Mouse (Mus musculus) adrenal gland, postnatal 25 days (tissue): ENCODE measurements around the gene Zmynd10. TPM values are rescaled to one million over a fixed set of nuclear protein-coding genes. Genes with fewer than 3 reads are reported as not detected.

Experiments used
- total RNA-seq: library from RNA; stranded (reverse); gene quantifications from 2 replicates; pipeline ENCODE4 v1.2.3, GENCODE M21; 2021

Gene Zmynd10
- total RNA-seq, 1 experiment from 2014 or later: 0.39 TPM

Other genes with a start within 250 kb of the Zmynd10 start
- 21.9 and 23.0 TPM in 2 replicates for gene Hemk1, start 208.9 kb upstream of the Zmynd10 start, total RNA-seq
- gene 6430571L13Rik, start 206.7 kb upstream of the Zmynd10 start, total RNA-seq: 1.4 and 1.5 TPM in 2 replicates
- 5.6 and 6.9 TPM in 2 replicates for gene Cacna2d2, start 147.7 kb upstream of the Zmynd10 start, total RNA-seq
- gene Tmem115, start 13.4 kb upstream of the Zmynd10 start, total RNA-seq: 44.5 and 47.6 TPM in 2 replicates
- gene Cyb561d2, start 5.1 kb upstream of the Zmynd10 start, total RNA-seq: 20.0 and 27.3 TPM in 2 replicates
- gene Nprl2, start 5.1 kb upstream of the Zmynd10 start, total RNA-seq: 24.9 and 27.3 TPM in 2 replicates
- gene Rassf1, start 4.3 kb downstream of the Zmynd10 start, total RNA-seq: 24.7 and 26.6 TPM in 2 replicates
- gene Tusc2, start 16.0 kb downstream of the Zmynd10 start, total RNA-seq: 48.2 and 48.4 TPM in 2 replicates
- gene Hyal2, start 20.6 kb downstream of the Zmynd10 start, total RNA-seq: 31.1 and 36.1 TPM in 2 replicates
- gene Hyal1, start 29.6 kb downstream of the Zmynd10 start, total RNA-seq: 10.9 and 11.6 TPM in 2 replicates
- 21.2 and 21.4 TPM in 2 replicates for gene Naa80, start 31.6 kb downstream of the Zmynd10 start, total RNA-seq
- gene Hyal3, start 33.5 kb downstream of the Zmynd10 start, total RNA-seq: 2.0 and 2.8 TPM in 2 replicates
- 47.0 and 54.5 TPM in 2 replicates for gene Ifrd2, start 40.3 kb downstream of the Zmynd10 start, total RNA-seq
- gene Sema3b, start 61.9 kb downstream of the Zmynd10 start, total RNA-seq: 5.1 and 8.4 TPM in 2 replicates
- 202 and 238 TPM in 2 replicates for gene Gnai2, start 88.1 kb downstream of the Zmynd10 start, total RNA-seq
- 0.39 and 8.5 TPM in 2 replicates for gene Slc38a3, start 122.2 kb downstream of the Zmynd10 start, total RNA-seq
- not detected in 2 replicates for gene Gnat1, start 132.4 kb downstream of the Zmynd10 start, total RNA-seq
- 23.1 and 23.6 TPM in 2 replicates for gene Sema3f, start 163.2 kb downstream of the Zmynd10 start, total RNA-seq
- 135 and 149 TPM in 2 replicates for gene Rbm5, start 223.7 kb downstream of the Zmynd10 start, total RNA-seq